In genomic region chr10:4590956-4591355, GRCm38 (mm10) we compare ENCODE assay signal across 33 mouse cellular contexts.
"Had no signal": no experiment of that assay in that cellular context is flagged by ENCODE, and none has a peak within 500 bp of the region (broad histone marks: within the 10 kb centered on the region; RNA-seq: fewer than 3 reads in every experiment).

No protein-coding gene starts in this region.

- ATAC-seq: hindbrain, embryonic 16.5 days; hindbrain, postnatal 0 days; inflammation-experienced regulatory T-cells, adult 6 months; intestine, embryonic 15.5 days; intestine, embryonic 16.5 days; intestine, postnatal 0 days had no signal

- H3K4me3 ChIP-seq: heart, embryonic 10.5 days; heart, embryonic 12.5 days; heart, embryonic 13.5 days; heart, embryonic 15.5 days; hindbrain, embryonic 10.5 days; hindbrain, embryonic 12.5 days; hindbrain, embryonic 13.5 days; hindbrain, embryonic 15.5 days; intestine, embryonic 15.5 days; kidney, embryonic 15.5 days; layer of hippocampus, adult 2 months had no signal

- H3K9me3 ChIP-seq: heart, embryonic 10.5 days; heart, embryonic 12.5 days; heart, embryonic 13.5 days; heart, embryonic 15.5 days; hindbrain, embryonic 10.5 days; hindbrain, embryonic 12.5 days; hindbrain, embryonic 13.5 days; hindbrain, embryonic 15.5 days; intestine, embryonic 15.5 days; kidney, embryonic 15.5 days had no signal

- H3K27ac ChIP-seq: heart, embryonic 10.5 days; heart, embryonic 13.5 days; heart, embryonic 15.5 days; hindbrain, embryonic 10.5 days; hindbrain, embryonic 12.5 days; hindbrain, embryonic 13.5 days; hindbrain, embryonic 14.5 days; hindbrain, embryonic 15.5 days; hindbrain, postnatal 0 days; intestine, embryonic 15.5 days; kidney, embryonic 15.5 days; kidney, postnatal 0 days; layer of hippocampus, adult 2 months had no signal

- H3K4me2 ChIP-seq: heart, embryonic 11.5 days; heart, embryonic 12.5 days; heart, embryonic 13.5 days; heart, embryonic 15.5 days; hindbrain, embryonic 12.5 days; hindbrain, embryonic 13.5 days; hindbrain, embryonic 14.5 days; hindbrain, embryonic 15.5 days; intestine, embryonic 15.5 days; kidney, embryonic 15.5 days had no signal

- H3K36me3 ChIP-seq: heart, embryonic 10.5 days; heart, embryonic 12.5 days; heart, embryonic 13.5 days; heart, embryonic 15.5 days; hindbrain, embryonic 10.5 days; hindbrain, embryonic 12.5 days; hindbrain, embryonic 13.5 days; hindbrain, embryonic 15.5 days; intestine, embryonic 15.5 days; kidney, embryonic 15.5 days had no signal

- H3K27me3 ChIP-seq: heart, embryonic 12.5 days; heart, embryonic 13.5 days; heart, embryonic 15.5 days; hindbrain, embryonic 12.5 days; hindbrain, embryonic 13.5 days; hindbrain, embryonic 15.5 days; intestine, embryonic 15.5 days; kidney, embryonic 15.5 days had no signal

- H3K9ac ChIP-seq: heart, embryonic 12.5 days; heart, embryonic 13.5 days; heart, embryonic 15.5 days; hindbrain, embryonic 12.5 days; hindbrain, embryonic 13.5 days; hindbrain, embryonic 14.5 days; hindbrain, embryonic 15.5 days; intestine, embryonic 15.5 days; kidney, embryonic 15.5 days had no signal

- DNase-seq: heart, postnatal 10 days; heart, postnatal 14 days; heart, postnatal 36 days; heart, postnatal 4 days; kidney, adult 11 months; kidney, adult 18-20 months; kidney, adult 2 months; kidney, adult 8-10 months; kidney, adult 9 months; kidney, postnatal 14 days; kidney, postnatal 25 days; kidney, postnatal 36 days; layer of hippocampus, adult 9-11 months; layer of hippocampus, postnatal 36 days had no signal

- H3K4me1 ChIP-seq: heart, embryonic 10.5 days; heart, embryonic 12.5 days; heart, embryonic 13.5 days; heart, embryonic 15.5 days; hindbrain, embryonic 10.5 days; hindbrain, embryonic 12.5 days; hindbrain, embryonic 13.5 days; hindbrain, embryonic 15.5 days; intestine, embryonic 15.5 days had no signal
